Mouse (Mus musculus): ENCODE measurements around the gene Bpifa3.

DNA sequence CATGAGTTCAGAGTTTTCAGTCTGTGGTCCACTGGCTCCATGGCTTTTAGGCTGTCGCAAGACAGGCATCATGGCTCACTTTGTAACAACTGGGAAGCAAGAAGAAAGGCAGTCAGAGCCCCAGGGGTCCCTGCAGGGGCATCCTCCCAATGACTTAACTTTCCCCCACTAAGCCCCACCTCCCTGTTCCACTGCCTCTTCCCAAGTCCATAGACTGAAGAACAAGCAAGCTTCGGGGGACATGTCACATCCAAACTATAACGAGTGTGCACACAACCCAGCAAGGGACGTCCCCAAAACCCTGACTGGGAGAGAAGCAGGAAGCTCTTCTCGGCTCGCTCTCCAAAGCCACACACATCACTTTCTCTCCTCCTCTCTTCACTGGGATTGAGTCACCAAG, 41.5 kb downstream of the Bpifa3 start:
- TF ChIP-seq CTCF (IDR thresholded peaks at IDR 0.05; ENCODE audit: control insufficient read depth, insufficient read depth, insufficient replicate concordance, low read depth, low read length) (no peak), POLR2A (IDR thresholded peaks at IDR 0.05; ENCODE audit: control insufficient read depth, low read depth, low read length) (no peak)
